Mouse (Mus musculus) embryonic facial prominence, embryonic 14.5 days (tissue): ENCODE results near the gene Samd7. TPM values are rescaled to one million over a fixed set of nuclear protein-coding genes. Genes with fewer than 3 reads are reported as not detected.

ENCODE experiments used
- ATAC-seq: fragments of 200-750 bp; cut with Nextera tagmentation; 2 replicates; pipeline ENCODE4 v1.8.0; 2017; ENCODE audit warnings: low read depth, moderate number of reproducible peaks, moderate TSS enrichment
- DNase-seq: peaks from one replicate; pipeline ENCODE4 v3.0.0-alpha.2; 2015; ENCODE audit warnings: low spot score
- H3K27ac ChIP-seq: fragments of 300-500 bp; sonication (generic); replicated peaks from 2 replicates; pipeline ENCODE4 v1.5.1; 2014; ENCODE audit warnings: low read depth, mild to moderate bottlenecking, low read length, moderate library complexity
- H3K27me3 ChIP-seq: fragments of 300-500 bp; sonication (generic); replicated peaks from 2 replicates; pipeline ENCODE4 v1.6.1; 2014; ENCODE audit warnings: low read length; ENCODE audit not compliant: control insufficient read depth, insufficient read depth
- H3K36me3 ChIP-seq: fragments of 300-500 bp; sonication (generic); 2 replicates; pipeline ENCODE4 v1.6.1; 2014; ENCODE audit warnings: low read length, mixed read lengths; ENCODE audit not compliant: control insufficient read depth, insufficient read depth
- H3K4me1 ChIP-seq: fragments of 300-500 bp; sonication (generic); 2 replicates; pipeline ENCODE4 v1.6.1; 2014; ENCODE audit warnings: antibody characterized with exemption, low read length; ENCODE audit not compliant: control insufficient read depth, insufficient read depth
- H3K4me2 ChIP-seq: fragments of 300-500 bp; sonication (generic); 2 replicates; pipeline ENCODE4 v1.6.1; 2014; ENCODE audit warnings: low read depth, mild to moderate bottlenecking, low read length, moderate library complexity, mixed read lengths
- H3K4me3 ChIP-seq: fragments of 300-500 bp; sonication (generic); 2 replicates; pipeline ENCODE4 v1.5.1; 2014; ENCODE audit warnings: low read depth, mild to moderate bottlenecking, low read length
- H3K9ac ChIP-seq: fragments of 300-500 bp; sonication (generic); 2 replicates; pipeline ENCODE4 v1.6.1; 2014; ENCODE audit warnings: low read depth, mild to moderate bottlenecking, low read length, moderate library complexity, mixed read lengths
- H3K9me3 ChIP-seq: fragments of 300-500 bp; sonication (generic); 2 replicates; pipeline ENCODE4 v1.6.1; 2016; ENCODE audit warnings: low read length; ENCODE audit not compliant: control insufficient read depth
- WGBS: fragments of 180-500 bp; shearing (Covaris S2); extraction: QIAGEN DNeasy Blood & Tissue Kit; methylation state at CpG from one replicate; pipeline ENCODE4 v1.1.7; 2014; 5-methylcytosine and 5-hydroxymethylcytosine counted together
- polyA plus RNA-seq: library from polyadenylated mRNA; unstranded; fragments of >200 nt; fragmentation: Nextera tagmentation; extraction: Ambion mirVana; gene quantifications from 2 replicates; pipeline ENCODE4 v1.2.1, GENCODE M21; 2014

Gene Samd7
- polyA plus RNA-seq, 1 experiment from 2014 or later = not detected

GRCm38 (mm10) chr3:30718649-30719048 is 27.4 kb upstream of the Samd7 start:
- ATAC-seq (no peak), DNase-seq (no peak)
- Histone ChIP-seq H3K27me3 (no peaks in the 10 kb centered on the region), H3K9ac (no peak overlapping the region), H3K36me3 (no peaks in the 10 kb centered on the region), H3K4me2 (no peak overlapping the region), H3K9me3 (no peaks in the 10 kb centered on the region), H3K4me1 (no peaks in the 10 kb centered on the region), H3K27ac (no peak overlapping the region), H3K4me3 (no peak overlapping the region)
- WGBS = 80% methylated on average over 3 of the region's 3 CpGs

- H3K9ac ChIP-seq = no peak overlapping the region
- no peaks in the 10 kb centered on the region for H3K27me3 ChIP-seq
- no peaks in the 10 kb centered on the region for H3K4me1 ChIP-seq
- H3K4me2 ChIP-seq = no peak overlapping the region
- ATAC-seq (no peak), DNase-seq (no peak)
- no peak overlapping the region for H3K27ac ChIP-seq
- H3K9me3 ChIP-seq = no peaks in the 10 kb centered on the region
- H3K36me3 ChIP-seq = no peaks in the 10 kb centered on the region
- no peak overlapping the region for H3K4me3 ChIP-seq
- WGBS = 81% methylated on average over 4 of the region's 4 CpGs
Observed at GRCm38 (mm10) chr3:30722036-30722435, 24.1 kb upstream of the Samd7 start.

- 74% methylated on average over 2 of the region's 2 CpGs for WGBS
- Histone ChIP-seq H3K4me3 (no peak overlapping the region), H3K4me2 (no peak overlapping the region), H3K9ac (no peak overlapping the region), H3K36me3 (no peaks in the 10 kb centered on the region), H3K9me3 (no peaks in the 10 kb centered on the region), H3K4me1 (no peaks in the 10 kb centered on the region), H3K27ac (no peak overlapping the region), H3K27me3 (no peaks in the 10 kb centered on the region)
- DNase-seq (no peak), ATAC-seq (no peak)
Observed at GRCm38 (mm10) chr3:30722461-30722860, 23.6 kb upstream of the Samd7 start.

- H3K4me3 ChIP-seq = no peak overlapping the region
- peak; percentile 51 for DNase-seq
- no peaks in the 10 kb centered on the region for H3K27me3 ChIP-seq
- no peaks in the 10 kb centered on the region for H3K4me1 ChIP-seq
- H3K36me3 ChIP-seq = no peaks in the 10 kb centered on the region
- peak; percentile 65; the same call in 1 of the 2 replicates for ATAC-seq
- WGBS = 45% methylated on average over 5 of the region's 5 CpGs
- H3K4me2 ChIP-seq = no peak overlapping the region
- no peaks in the 10 kb centered on the region for H3K9me3 ChIP-seq
- H3K9ac ChIP-seq = no peak overlapping the region
- no peak overlapping the region for H3K27ac ChIP-seq
Observed at GRCm38 (mm10) chr3:30723179-30723578, 22.9 kb upstream of the Samd7 start.

- Histone ChIP-seq H3K9ac (no peak overlapping the region), H3K4me1 (no peaks in the 10 kb centered on the region), H3K4me3 (no peak overlapping the region), H3K36me3 (no peaks in the 10 kb centered on the region), H3K4me2 (no peak overlapping the region), H3K27me3 (no peaks in the 10 kb centered on the region), H3K27ac (no peak overlapping the region), H3K9me3 (no peaks in the 10 kb centered on the region)
- DNase-seq (no peak), ATAC-seq (no peak)
- WGBS = 63% methylated on average over 10 of the region's 10 CpGs
Observed at GRCm38 (mm10) chr3:30724105-30724824, 21.8 kb upstream of the Samd7 start.

- no peak overlapping the region for H3K9ac ChIP-seq
- ATAC-seq (no peak), DNase-seq (no peak)
- H3K36me3 ChIP-seq = no peaks in the 10 kb centered on the region
- no peaks in the 10 kb centered on the region for H3K27me3 ChIP-seq
- H3K9me3 ChIP-seq = no peaks in the 10 kb centered on the region
- no peak overlapping the region for H3K27ac ChIP-seq
- no peak overlapping the region for H3K4me3 ChIP-seq
- WGBS = 69% methylated on average over 10 of the region's 10 CpGs
- H3K4me1 ChIP-seq = no peaks in the 10 kb centered on the region
- H3K4me2 ChIP-seq = no peak overlapping the region
Observed at GRCm38 (mm10) chr3:30724848-30725465, 21.1 kb upstream of the Samd7 start.

- no peak for ATAC-seq
- WGBS = 76% methylated on average over 7 of the region's 7 CpGs
Observed at GRCm38 (mm10) chr3:30725514-30725913, 20.6 kb upstream of the Samd7 start.

GRCm38 (mm10) chr3:30727209-30727608 is 18.9 kb upstream of the Samd7 start:
- 67% methylated on average over 4 of the region's 4 CpGs for WGBS
- DNase-seq = no peak
- ATAC-seq = no peak

More at GRCm38 (mm10) chr3:30725514-30725913, 20.6 kb upstream of the Samd7 start:
- Histone ChIP-seq H3K9ac (no peak overlapping the region), H3K4me1 (no peaks in the 10 kb centered on the region), H3K4me3 (no peak overlapping the region), H3K27me3 (no peaks in the 10 kb centered on the region), H3K9me3 (no peaks in the 10 kb centered on the region), H3K36me3 (no peaks in the 10 kb centered on the region), H3K4me2 (no peak overlapping the region), H3K27ac (no peak overlapping the region)
- no peak for DNase-seq

GRCm38 (mm10) chr3:30729046-30729445 is 17.0 kb upstream of the Samd7 start:
- Histone ChIP-seq H3K27me3 (no peaks in the 10 kb centered on the region), H3K4me1 (no peaks in the 10 kb centered on the region), H3K9me3 (no peaks in the 10 kb centered on the region), H3K27ac (no peak overlapping the region), H3K36me3 (no peaks in the 10 kb centered on the region), H3K4me3 (no peak overlapping the region), H3K9ac (no peak overlapping the region), H3K4me2 (no peak overlapping the region)
- DNase-seq = no peak
- ATAC-seq = no peak
- WGBS = 82% methylated on average over 5 of the region's 5 CpGs

More at GRCm38 (mm10) chr3:30727209-30727608, 18.9 kb upstream of the Samd7 start:
- Histone ChIP-seq H3K36me3 (no peaks in the 10 kb centered on the region), H3K4me1 (no peaks in the 10 kb centered on the region), H3K27me3 (no peaks in the 10 kb centered on the region), H3K27ac (no peak overlapping the region), H3K4me3 (no peak overlapping the region), H3K9ac (no peak overlapping the region), H3K4me2 (no peak overlapping the region), H3K9me3 (no peaks in the 10 kb centered on the region)
